Mouse (Mus musculus): Measurements from ENCODE around the gene Plekha5. TPM values are rescaled to one million over a fixed set of nuclear protein-coding genes. Genes with fewer than 3 reads are reported as not detected.

The Plekha5 gene
- total RNA-seq, 1 experiment = 26.1 TPM

DNA sequence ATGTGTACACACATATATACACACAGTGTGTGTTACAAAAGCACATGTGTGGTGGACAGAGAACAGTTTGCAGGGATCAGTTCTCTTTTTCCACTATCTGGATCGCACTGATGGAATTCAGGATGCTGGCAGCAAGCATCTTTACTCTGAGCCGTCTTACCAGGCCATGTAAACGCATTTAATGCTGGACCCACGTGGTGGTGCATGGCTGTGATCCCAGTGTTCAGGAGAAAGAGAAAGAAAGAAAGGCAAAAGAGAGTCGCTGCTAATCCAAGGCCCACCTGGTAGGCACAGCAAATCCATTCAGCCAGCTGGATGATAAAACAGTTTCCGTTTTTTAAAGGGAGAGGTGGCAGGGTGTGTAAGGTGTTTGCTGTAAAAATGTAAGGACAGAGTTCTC, 45.9 kb downstream of the Plekha5 start:
- H3K9me3 ChIP-seq (ENCODE audit: control insufficient read depth, insufficient read depth, low read depth, low read length) = no peaks in the 10 kb centered on the region
- H3K36me3 ChIP-seq (ENCODE audit: control insufficient read depth, insufficient read depth, low read length, poor library complexity, severe bottlenecking) = no peaks in the 10 kb centered on the region; the same call in 1 of the 2 replicates
- H3K4me1 ChIP-seq (ENCODE audit: control insufficient read depth in 2 of 2, insufficient read depth in 2 of 2, low read length in 2 of 2, poor library complexity in 1 of 2) = peaks cover 0 to 3% of the 10 kb centered on the region in 2 experiments; a peak in 1 of 4 replicates
- no peak overlapping the region for H3K4me3 ChIP-seq (ENCODE audit: insufficient read depth in 1 of 2, low read depth in 1 of 2, low read length in 2 of 2, poor library complexity in 1 of 2, severe bottlenecking in 1 of 2)
- H3K27ac ChIP-seq (ENCODE audit: insufficient read depth, low read depth, low read length, poor library complexity, severe bottlenecking) = no peak overlapping the region
- in situ Hi-C loops (cut with MboI; ENCODE audit: low sequenced_read_pairs in 2 of 2, unreplicated experiment in 2 of 2) = no loop called here
- H3K9ac ChIP-seq (ENCODE audit: insufficient read depth, low read depth, low read length, poor library complexity, severe bottlenecking) = no peak overlapping the region
- TF ChIP-seq MAFK (IDR thresholded peaks at IDR 0.05; ENCODE audit: insufficient read depth, low read depth, low read length) (no peak), CHD2 (IDR thresholded peaks at IDR 0.05; ENCODE audit: low read depth, low read length) (no peak), ZNF384 (IDR thresholded peaks at IDR 0.05; ENCODE audit: low read depth, low read length) (no peak), ZC3H11A (IDR thresholded peaks at IDR 0.05; ENCODE audit: borderline replicate concordance, low read depth, low read length) (no peak), HCFC1 (IDR thresholded peaks at IDR 0.05; ENCODE audit: borderline replicate concordance, insufficient read depth, low read length) (no peak)
- no peak for DNase-seq (ENCODE audit: low read depth, low spot score)

DNA sequence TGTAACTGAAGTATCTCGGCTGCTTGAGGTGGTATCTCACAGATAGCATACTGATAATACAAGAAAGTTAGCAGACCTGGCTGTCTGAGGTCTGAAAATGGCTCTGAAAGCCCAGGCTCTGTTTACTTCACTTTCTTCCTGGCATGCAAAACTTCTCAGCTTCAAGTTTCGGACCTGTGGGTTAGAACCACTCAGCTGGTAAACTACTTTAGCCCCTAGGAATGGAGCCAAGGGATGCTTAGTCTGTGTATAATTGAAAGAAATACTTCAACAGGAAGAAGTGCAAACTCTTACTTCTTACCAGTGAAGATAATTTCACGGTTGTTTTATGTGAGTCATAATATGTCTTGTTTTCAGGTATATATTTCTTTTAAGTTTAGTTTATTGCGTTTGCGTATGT, 47.9 kb downstream of the Plekha5 start:
- Histone ChIP-seq H3K9ac (ENCODE audit: insufficient read depth, low read depth, low read length, poor library complexity, severe bottlenecking) (no peak overlapping the region), H3K4me3 (ENCODE audit: insufficient read depth in 1 of 2, low read depth in 1 of 2, low read length in 2 of 2, poor library complexity in 1 of 2, severe bottlenecking in 1 of 2) (no peak overlapping the region), H3K36me3 (ENCODE audit: control insufficient read depth, insufficient read depth, low read length, poor library complexity, severe bottlenecking) (no peaks in the 10 kb centered on the region), H3K4me1 (ENCODE audit: control insufficient read depth in 2 of 2, insufficient read depth in 2 of 2, low read length in 2 of 2, poor library complexity in 1 of 2) (no peaks in the 10 kb centered on the region; a peak in 1 of 4 replicates), H3K9me3 (ENCODE audit: control insufficient read depth, insufficient read depth, low read depth, low read length) (no peaks in the 10 kb centered on the region), H3K27ac (ENCODE audit: insufficient read depth, low read depth, low read length, poor library complexity, severe bottlenecking) (no peak overlapping the region)
- in situ Hi-C loops (cut with MboI; ENCODE audit: low sequenced_read_pairs in 2 of 2, unreplicated experiment in 2 of 2) = no loop called here
- DNase-seq (ENCODE audit: low read depth, low spot score) = no peak
- no peak for TF ChIP-seq MAFK (IDR thresholded peaks at IDR 0.05; ENCODE audit: insufficient read depth, low read depth, low read length)
- TF ChIP-seq HCFC1 (IDR thresholded peaks at IDR 0.05; ENCODE audit: borderline replicate concordance, insufficient read depth, low read length) = no peak
- no peak for TF ChIP-seq ZNF384 (IDR thresholded peaks at IDR 0.05; ENCODE audit: low read depth, low read length)
- no peak for TF ChIP-seq ZC3H11A (IDR thresholded peaks at IDR 0.05; ENCODE audit: borderline replicate concordance, low read depth, low read length)
- no peak for TF ChIP-seq CHD2 (IDR thresholded peaks at IDR 0.05; ENCODE audit: low read depth, low read length)

DNA sequence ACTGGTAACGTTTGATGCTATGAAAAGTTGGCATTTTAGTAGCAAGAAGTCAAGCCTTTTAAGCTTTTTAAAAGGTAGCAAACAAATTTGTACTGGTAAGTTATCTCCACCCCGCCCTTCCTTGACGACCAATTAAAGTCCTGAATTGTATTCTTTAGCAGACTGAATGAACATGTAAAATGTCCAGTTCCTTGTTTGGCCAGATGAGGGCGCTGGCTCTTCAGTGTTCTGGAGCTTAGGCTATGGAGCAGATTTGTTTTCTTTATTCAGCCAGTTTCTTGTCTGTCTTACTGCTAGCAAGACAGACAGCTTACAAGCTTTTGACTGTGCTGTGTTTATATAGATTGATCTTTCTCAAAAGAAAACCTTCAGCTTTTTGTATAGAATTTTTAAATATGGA, 48.5 kb downstream of the Plekha5 start:
- no peaks in the 10 kb centered on the region for H3K36me3 ChIP-seq (ENCODE audit: control insufficient read depth, insufficient read depth, low read length, poor library complexity, severe bottlenecking)
- TF ChIP-seq ZC3H11A (IDR thresholded peaks at IDR 0.05; ENCODE audit: borderline replicate concordance, low read depth, low read length) (no peak), MAFK (IDR thresholded peaks at IDR 0.05; ENCODE audit: insufficient read depth, low read depth, low read length) (no peak), CHD2 (IDR thresholded peaks at IDR 0.05; ENCODE audit: low read depth, low read length) (no peak), HCFC1 (IDR thresholded peaks at IDR 0.05; ENCODE audit: borderline replicate concordance, insufficient read depth, low read length) (no peak), ZNF384 (IDR thresholded peaks at IDR 0.05; ENCODE audit: low read depth, low read length) (no peak)
- H3K4me1 ChIP-seq (ENCODE audit: control insufficient read depth in 2 of 2, insufficient read depth in 2 of 2, low read length in 2 of 2, poor library complexity in 1 of 2) = no peaks in the 10 kb centered on the region; a peak in 1 of 4 replicates
- in situ Hi-C loops (cut with MboI; ENCODE audit: low sequenced_read_pairs in 2 of 2, unreplicated experiment in 2 of 2) = no loop called here
- H3K9ac ChIP-seq (ENCODE audit: insufficient read depth, low read depth, low read length, poor library complexity, severe bottlenecking) = no peak overlapping the region
- no peak overlapping the region for H3K4me3 ChIP-seq (ENCODE audit: insufficient read depth in 1 of 2, low read depth in 1 of 2, low read length in 2 of 2, poor library complexity in 1 of 2, severe bottlenecking in 1 of 2)
- peak; percentile 85 for DNase-seq (ENCODE audit: low read depth, low spot score)
- H3K27ac ChIP-seq (ENCODE audit: insufficient read depth, low read depth, low read length, poor library complexity, severe bottlenecking) = no peak overlapping the region
- no peaks in the 10 kb centered on the region for H3K9me3 ChIP-seq (ENCODE audit: control insufficient read depth, insufficient read depth, low read depth, low read length)

DNA sequence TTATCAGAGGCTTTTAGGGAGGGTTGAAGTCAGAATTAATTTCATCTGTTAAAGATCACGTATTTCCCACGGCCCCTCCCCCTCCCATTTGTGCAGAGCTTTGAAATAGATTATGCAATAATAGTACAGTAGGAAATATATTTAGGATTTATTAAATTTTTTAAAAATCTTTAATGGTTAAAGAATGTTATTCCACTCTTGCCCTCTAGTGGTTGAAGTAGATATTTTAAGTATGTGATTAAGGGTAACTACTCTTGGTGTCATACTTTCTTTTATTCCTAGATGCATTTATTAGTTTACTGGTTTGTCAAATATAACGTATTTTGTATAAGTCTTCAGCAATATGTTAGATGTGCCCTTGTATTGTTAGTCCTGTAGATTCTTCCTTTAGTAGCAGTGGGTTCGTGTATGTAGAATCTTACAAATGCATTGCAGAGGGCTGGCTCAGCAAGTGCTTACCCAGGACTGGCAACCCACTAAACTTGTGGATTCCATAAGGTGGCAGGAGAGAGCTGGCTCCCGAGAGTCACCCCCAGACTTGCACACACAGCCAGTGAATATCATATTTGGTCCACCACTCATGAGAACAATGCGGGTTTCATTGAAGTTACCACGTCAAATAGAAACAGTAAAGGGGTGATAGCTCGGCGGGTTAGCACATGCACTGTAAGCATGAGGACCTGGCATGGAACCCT, 51.7 kb downstream of the Plekha5 start:
- TF ChIP-seq CHD2 (IDR thresholded peaks at IDR 0.05; ENCODE audit: low read depth, low read length) = no peak
- TF ChIP-seq MAFK (IDR thresholded peaks at IDR 0.05; ENCODE audit: insufficient read depth, low read depth, low read length) = no peak
- TF ChIP-seq HCFC1 (IDR thresholded peaks at IDR 0.05; ENCODE audit: borderline replicate concordance, insufficient read depth, low read length) = no peak
- TF ChIP-seq ZNF384 (IDR thresholded peaks at IDR 0.05; ENCODE audit: low read depth, low read length) = no peak
- TF ChIP-seq ZC3H11A (IDR thresholded peaks at IDR 0.05; ENCODE audit: borderline replicate concordance, low read depth, low read length) = no peak
- H3K9me3 ChIP-seq (ENCODE audit: control insufficient read depth, insufficient read depth, low read depth, low read length) = no peaks in the 10 kb centered on the region
- in situ Hi-C loops (cut with MboI; ENCODE audit: low sequenced_read_pairs in 2 of 2, unreplicated experiment in 2 of 2) = no loop called here
- H3K27ac ChIP-seq (ENCODE audit: insufficient read depth, low read depth, low read length, poor library complexity, severe bottlenecking) = no peak overlapping the region
- no peak for DNase-seq (ENCODE audit: low read depth, low spot score)
- H3K36me3 ChIP-seq (ENCODE audit: control insufficient read depth, insufficient read depth, low read length, poor library complexity, severe bottlenecking) = no peaks in the 10 kb centered on the region
- H3K9ac ChIP-seq (ENCODE audit: insufficient read depth, low read depth, low read length, poor library complexity, severe bottlenecking) = no peak overlapping the region
- no peaks in the 10 kb centered on the region; a peak in 1 of 4 replicates for H3K4me1 ChIP-seq (ENCODE audit: control insufficient read depth in 2 of 2, insufficient read depth in 2 of 2, low read length in 2 of 2, poor library complexity in 1 of 2)
- H3K4me3 ChIP-seq (ENCODE audit: insufficient read depth in 1 of 2, low read depth in 1 of 2, low read length in 2 of 2, poor library complexity in 1 of 2, severe bottlenecking in 1 of 2) = no peak overlapping the region

Measured in ES-E14 (cell line).